Mouse (Mus musculus): ENCODE data around the gene Tas2r138. TPM values are rescaled to one million over a fixed set of nuclear protein-coding genes. Genes with fewer than 3 reads are reported as not detected.
"Not testable (repeated sequence)": the region's sequence is repeated elsewhere in the genome, so short reads cannot be mapped to it uniquely, and the experiment has no call there.

Tas2r138 gene
- not detected for total RNA-seq (2021)

DNA sequence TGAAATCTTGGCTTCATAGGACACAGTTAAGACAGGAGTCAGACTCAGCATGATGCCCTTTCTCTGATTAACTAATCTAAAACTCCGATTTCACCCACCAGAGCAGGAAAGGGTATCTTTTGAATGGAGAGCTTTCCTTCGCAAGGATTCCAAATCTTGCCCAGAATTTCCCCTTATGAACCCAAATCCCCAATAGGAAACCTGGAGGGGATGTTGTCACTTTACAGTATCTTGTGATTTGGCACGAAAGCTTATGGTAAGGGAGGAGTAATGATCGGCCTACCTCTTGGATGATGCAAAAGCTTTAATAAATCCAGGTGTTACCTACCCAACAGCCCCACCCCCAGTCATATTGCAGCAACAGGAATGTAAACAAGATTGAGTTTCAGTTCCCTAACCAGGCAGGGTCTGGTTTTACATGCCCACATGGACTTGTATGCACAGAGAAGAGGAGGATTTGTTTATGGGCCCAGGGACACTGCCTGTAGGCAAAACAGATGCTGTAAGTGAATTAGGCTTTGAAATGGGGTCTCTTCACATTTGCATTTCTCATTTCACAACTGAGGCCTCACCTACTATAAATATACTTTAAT, at the start of gene Tas2r138:
Tas2r138 (minus strand) TSS at position 51 of the 593 bp plus-strand sequence.
- intact Hi-C loops (cut with DNase I): no loop called here
- DNase-seq: no peak

DNA sequence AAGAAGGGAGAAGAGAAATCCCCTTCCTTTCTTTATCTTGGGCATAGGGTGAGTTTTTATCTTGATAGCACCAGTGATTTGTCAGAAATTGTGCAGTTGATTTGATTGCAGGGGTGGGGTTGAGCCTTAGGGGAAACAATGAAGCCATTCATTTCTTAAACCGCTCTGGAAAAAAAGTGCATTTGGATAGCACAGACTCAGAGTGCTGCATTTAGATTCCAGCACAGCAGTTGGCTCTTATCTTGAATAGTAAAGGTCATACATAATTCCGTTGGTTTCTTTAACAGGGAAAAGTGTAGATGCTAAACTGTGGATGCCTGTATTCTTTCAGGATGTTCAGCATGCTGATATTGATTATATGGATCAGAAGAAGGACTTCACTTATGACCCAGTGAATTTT, 47.8 kb upstream of the Tas2r138 start:
- DNase-seq: no peak
- intact Hi-C loops (cut with DNase I): no loop called here

GRCm38 (mm10) chr6:40650953-40651352, 37.8 kb upstream of the Tas2r138 start:
- no peak for DNase-seq
- intact Hi-C loops (cut with DNase I): no loop called here

DNA sequence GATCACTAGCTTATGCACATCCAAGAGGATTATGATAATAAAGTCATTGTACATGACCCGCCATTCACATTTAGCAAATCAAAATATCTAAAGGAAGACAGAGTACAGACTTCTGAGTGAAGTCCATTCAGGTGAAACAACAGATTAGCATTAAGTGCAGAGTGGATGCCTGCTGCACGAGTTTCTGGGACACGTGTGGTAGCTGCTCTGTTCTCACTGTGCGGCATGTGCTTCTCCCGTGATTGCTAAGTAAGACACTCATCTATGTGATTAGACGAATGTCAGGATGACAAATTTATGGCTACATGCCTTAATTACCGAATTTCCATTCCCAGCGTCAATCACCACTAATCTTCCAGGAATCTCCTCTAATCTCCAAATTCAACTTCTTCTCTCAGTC, 32.6 kb upstream of the Tas2r138 start:
- intact Hi-C loops (cut with DNase I): no loop called here
- DNase-seq: no peak

- DNase-seq: no peak
- intact Hi-C loops (cut with DNase I): no loop called here
These were observed 27.8 kb upstream of the Tas2r138 start for GRCm38 (mm10) chr6:40640710-40641538.

DNA sequence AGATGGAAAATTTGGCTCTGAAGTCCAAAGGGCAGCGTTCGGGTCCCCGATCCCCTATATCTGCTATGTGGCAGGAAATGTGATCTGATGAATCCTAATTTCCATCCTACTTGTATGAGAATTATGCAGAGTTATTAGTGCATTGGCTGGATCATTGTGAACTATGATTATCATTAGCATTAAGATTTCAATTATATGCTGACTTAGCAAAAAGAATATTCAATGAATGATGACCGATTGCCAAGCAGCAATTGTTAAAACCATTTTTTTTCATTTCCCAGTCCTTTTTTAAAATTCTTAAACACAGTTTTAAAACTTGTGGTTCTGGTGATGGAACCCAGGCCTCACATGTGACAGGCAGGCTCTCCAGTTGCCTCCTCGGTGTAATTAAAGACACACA, 24.6 kb upstream of the Tas2r138 start:
- intact Hi-C loops (cut with DNase I): no loop called here
- DNase-seq: no peak

GRCm38 (mm10) chr6:40635559-40635958, 22.4 kb upstream of the Tas2r138 start:
- no peak for DNase-seq
- intact Hi-C loops (cut with DNase I): no loop called here

DNA sequence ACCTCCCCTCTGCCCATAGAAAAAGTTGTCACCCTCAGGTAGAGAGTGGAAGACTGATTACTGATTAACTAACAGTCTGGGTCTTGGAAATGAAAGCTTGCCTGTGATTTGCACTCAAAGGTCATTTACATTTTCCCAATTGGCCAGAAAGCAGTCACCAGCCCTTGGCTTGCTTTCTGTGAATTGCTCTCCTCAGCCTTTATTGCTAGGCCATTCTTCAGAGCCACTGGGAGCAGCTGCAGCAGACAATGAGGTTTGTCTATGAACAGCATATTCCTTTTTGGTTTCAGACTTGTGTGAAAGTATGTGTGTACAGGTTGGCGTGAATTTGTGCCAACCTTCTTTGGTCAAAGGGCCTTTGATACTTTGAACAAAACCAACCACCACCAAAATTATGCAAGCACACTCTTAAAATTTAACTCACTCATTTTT, 21.5 kb upstream of the Tas2r138 start:
- intact Hi-C loops (cut with DNase I): no loop called here
- no peak for DNase-seq

- intact Hi-C loops (cut with DNase I): no loop called here
- no peak for DNase-seq
These were observed 15.4 kb upstream of the Tas2r138 start, which contains the start of gene Mgam for GRCm38 (mm10) chr6:40628406-40629000. Gene Mgam (plus strand): TSS chr6:40628831.

GRCm38 (mm10) chr6:40626111-40626510, 13.0 kb upstream of the Tas2r138 start:
- no peak for DNase-seq

DNA sequence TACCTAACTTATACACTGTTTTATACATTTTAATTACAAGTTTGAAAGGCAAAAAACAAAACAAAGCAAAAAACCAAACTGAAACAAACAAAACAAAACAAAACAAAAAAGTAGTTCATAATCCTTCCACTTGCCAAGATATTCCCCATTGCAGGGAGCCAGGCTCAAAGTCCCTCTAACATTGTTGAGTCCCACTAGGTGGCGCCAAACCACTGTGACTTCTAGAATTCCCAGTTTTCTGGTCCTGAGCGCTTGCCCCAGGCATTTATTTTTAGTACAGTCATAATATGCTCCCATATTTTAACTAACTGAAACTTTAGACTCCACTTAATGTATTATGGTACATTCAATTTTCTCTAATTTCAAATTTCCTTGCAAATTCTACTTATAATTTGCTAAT, 4.9 kb upstream of the Tas2r138 start:
- DNase-seq: peak; percentile 44 to 69

More at GRCm38 (mm10) chr6:40626111-40626510, 13.0 kb upstream of the Tas2r138 start:
- intact Hi-C loops (cut with DNase I): no loop called here

GRCm38 (mm10) chr6:40610244-40610643, 2.9 kb downstream of the Tas2r138 start:
- intact Hi-C loops (cut with DNase I): no loop called here
- no peak for DNase-seq

More for the DNA sequence above, 4.9 kb upstream of the Tas2r138 start:
- intact Hi-C loops (cut with DNase I): loop anchor here (1.0 kb wide), 1 partner anchor 71 kb away; no protein-coding TSS in a partner anchor

DNA sequence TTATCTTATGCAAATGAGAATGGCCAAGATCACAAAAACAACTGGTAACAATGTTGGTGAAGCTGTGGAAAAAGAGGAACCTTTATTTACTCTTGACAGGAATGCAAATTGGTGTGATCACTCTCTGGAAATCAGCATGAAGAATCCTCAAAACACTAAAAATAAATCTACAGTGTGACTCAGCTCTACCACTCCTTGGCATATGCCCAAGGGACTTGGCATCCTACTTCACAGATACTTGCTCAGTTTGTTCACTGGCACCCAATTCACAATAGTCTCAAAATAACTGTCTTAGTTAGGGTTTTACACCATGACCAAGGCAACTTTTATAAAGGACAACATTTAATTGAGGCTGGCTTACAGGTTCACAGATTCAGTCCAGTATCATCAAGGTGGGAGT, 5.7 kb downstream of the Tas2r138 start:
- intact Hi-C loops (cut with DNase I): no loop called here
- no peak for DNase-seq

DNA sequence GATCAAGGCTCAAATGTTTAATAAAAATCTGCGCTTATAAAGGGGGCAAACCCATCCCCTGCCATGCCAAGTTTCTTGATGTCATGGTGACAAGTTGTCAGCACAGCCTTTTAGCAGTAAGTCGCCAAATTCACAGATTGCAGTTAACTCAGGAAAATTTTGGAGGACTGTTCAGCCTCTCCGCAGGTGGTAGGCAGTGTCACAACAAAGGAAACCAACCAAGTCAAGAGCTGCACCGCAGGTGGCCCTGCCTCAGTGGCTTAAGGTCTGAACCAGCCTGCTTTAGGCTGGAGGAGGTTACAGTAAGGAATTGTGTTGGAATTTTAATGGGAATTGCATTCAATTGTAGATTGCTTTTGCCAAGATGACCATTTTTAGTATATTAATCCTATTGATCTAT, 14.6 kb downstream of the Tas2r138 start:
- DNase-seq; intact Hi-C loops (cut with DNase I): not testable (repeated sequence)

DNA sequence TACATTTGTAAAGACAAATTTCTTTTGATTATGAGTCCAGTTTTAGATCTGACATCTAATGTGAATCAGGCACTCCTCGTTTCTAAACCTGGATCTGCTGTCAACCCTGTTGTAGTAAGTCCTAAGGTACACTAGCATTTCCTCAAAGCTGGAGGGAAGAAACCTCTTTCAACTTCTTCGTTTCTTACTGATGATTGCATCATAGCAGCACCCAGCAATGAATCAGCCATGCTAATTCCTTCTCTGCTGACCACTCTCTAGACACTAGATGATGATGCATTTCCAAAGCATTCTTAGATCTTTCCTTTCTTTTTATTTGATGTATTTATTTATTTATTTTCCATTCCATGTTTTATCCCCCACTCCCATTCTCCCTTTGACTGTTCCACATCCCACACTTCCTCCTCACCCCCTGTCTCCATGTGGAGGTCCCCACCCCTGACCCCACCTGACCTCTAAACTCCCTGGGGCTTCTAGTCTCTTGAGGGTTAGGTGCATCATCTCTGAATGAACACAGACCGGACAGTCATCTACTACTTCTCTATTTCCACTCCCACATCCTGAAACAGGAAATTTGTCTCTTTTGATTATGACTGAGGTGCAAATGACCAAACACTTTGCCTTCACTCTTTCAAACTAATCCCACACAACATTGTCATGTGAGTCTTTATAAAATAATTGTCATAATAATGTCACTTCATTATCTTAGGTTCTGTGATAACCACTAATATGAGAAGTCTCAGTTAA, 18.1 kb downstream of the Tas2r138 start:
- intact Hi-C loops (cut with DNase I): no loop called here
- DNase-seq: no peak

GRCm38 (mm10) chr6:40588346-40588745, 24.8 kb downstream of the Tas2r138 start:
- intact Hi-C loops (cut with DNase I): no loop called here
- DNase-seq: no peak

- intact Hi-C loops (cut with DNase I): no loop called here
These were observed 27.5 kb downstream of the Tas2r138 start, which contains the start of gene Clec5a for GRCm38 (mm10) chr6:40585645-40586044. Gene Clec5a (minus strand): TSS chr6:40585821.

DNA sequence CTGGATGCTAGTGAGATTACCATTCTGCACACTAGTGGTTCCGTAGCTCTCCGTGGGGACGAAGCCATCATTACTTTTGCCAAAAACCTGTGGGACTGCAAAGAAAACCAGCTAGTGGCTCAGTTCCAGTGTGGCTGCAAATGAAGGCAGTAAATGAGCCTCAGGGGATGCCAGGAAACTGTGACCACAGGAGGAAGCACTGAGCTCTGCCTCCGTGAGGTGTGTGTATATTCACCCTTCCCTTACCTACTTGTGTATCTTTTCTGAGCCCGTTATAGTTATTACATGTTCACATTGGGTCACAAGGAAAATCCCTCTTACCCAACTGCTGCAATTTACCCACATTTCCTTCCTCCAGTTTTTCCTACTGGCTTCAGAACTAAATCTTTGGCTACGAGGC, 28.8 kb downstream of the Tas2r138 start:
- no peak for DNase-seq
- intact Hi-C loops (cut with DNase I): no loop called here

More at GRCm38 (mm10) chr6:40585645-40586044, 27.5 kb downstream of the Tas2r138 start, which contains the start of gene Clec5a:
- DNase-seq: no peak

DNA sequence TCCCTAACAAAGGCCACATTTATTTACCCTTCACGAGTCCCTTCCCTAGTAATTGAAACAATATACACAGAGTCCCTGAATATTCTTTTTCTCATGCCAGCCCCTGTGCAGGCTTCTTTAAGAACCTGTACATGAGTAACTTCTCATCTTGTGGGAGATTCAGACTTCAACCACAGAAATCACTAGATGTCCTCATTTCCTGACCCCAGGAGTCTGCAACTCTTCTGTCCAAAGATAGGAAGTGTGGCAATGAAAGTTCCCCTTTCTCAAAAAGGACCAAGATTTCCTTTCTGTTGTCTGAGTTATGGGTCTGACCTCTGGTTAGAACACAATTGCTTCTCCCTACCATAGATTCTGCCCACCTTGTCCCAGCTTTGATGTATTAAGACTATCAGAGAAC, 36.8 kb downstream of the Tas2r138 start:
- intact Hi-C loops (cut with DNase I): no loop called here
- DNase-seq: no peak

- DNase-seq: no peak
- intact Hi-C loops (cut with DNase I): no loop called here
These were observed 39.5 kb downstream of the Tas2r138 start for GRCm38 (mm10) chr6:40573618-40574017.

DNA sequence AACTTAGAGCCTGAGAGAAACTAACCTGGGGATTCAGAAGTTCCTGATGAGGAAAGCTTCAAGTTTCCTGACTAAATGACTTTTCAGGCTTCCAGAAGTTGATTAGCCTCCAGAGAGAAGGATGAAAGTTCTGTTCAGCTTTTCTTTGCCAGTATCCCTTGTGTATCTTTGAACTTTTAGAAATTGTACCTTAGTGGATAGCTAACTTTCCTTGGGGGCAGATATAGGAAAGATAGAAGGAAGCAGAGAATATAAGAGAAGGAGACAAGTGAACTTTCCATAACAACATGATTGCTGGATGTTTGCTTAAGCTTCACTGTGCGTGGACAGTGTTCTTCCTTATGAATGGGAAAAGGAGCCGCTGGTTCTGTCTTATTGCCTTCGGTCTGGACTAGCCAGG, 43.9 kb downstream of the Tas2r138 start, which contains the start of gene Olfr460:
Olfr460 (plus strand) TSS at position 301 of the 400 bp plus-strand sequence.
- intact Hi-C loops (cut with DNase I): no loop called here
- DNase-seq: no peak
